Mouse (Mus musculus) left cerebral cortex, adult 9 months (tissue): ENCODE measurements at regions not wholly inside any gene's neighbourhood (a gene's known extent, or its start where the extent isn't known, plus 50 kb on each side); places are given as distances from the start of the nearest gene placed in this dataset.

Experiments
- DNase-seq, 2 experiments: peaks; one replicate each; pipeline ENCODE4 v3.0.0; 2022; ENCODE audit warnings: low spot score in 2 of 2

- no peak for DNase-seq
Measured at GRCm38 (mm10) chr8:92302694-92303093, 54.7 kb upstream of the Irx5 start.

DNA sequence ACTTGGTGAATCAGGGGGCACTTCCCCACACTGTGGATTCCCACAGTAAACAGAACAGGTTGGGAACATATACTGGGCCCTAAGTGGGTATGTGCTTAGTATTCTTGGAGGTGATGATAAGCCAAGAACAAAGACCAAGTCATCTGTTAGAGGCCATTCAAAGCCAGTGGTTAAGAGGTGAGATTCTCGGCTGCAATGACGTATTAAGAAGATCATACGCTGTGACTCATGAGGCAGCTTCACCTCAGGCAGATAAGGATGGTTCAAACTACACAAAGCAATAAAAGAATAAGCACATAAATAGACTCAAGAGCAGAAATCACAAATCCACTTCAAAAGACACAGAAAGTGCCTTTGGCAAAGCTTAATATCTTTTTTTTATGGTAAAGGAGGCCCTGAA lies 56.4 kb upstream of the Irx5 start:
- no peak for DNase-seq

- DNase-seq, result no peak
Measured at GRCm38 (mm10) chr8:92286841-92287811, 70.3 kb upstream of the Irx5 start.

DNA sequence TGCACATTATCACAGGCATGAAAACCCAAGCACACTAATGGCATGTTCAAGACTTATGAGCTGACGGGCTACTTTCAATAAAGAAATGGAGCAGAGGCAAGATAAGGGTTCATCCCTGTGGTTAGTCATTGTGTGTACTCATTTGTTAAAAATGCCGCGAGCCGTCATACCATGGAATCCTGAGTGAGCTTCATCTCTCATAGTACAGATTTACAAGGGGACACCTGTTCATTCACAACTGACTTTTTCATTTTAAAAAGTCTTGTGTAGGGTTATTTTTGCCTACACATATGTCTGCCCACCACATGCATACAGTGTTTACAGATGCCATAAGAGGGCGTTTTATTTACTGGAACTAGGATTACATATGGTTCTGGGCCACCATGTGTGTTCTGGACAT lies 81.7 kb upstream of the Irx5 start:
- no peak for DNase-seq

GRCm38 (mm10) chr8:92272726-92273125 lies 84.7 kb upstream of the Irx5 start:
- no peak for DNase-seq

DNA sequence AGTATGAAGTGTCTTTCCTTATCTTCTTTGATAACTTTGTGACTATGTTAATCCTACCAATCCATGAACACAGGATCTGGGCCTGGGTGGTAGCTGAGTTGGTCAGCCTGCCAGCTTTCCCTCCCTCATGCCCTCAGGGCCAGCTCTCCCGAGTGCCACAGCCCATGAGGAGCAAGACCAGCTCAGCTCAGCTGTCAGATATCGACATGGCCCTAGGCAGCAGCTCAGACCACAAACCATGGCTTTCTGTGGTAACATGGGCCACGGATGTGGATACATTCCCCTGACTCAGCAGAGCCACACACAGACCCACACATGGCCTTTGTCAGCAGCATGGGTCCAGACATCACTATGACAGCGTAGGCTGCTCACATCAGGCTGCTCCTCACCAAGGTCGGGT lies 85.4 kb upstream of the Irx5 start:
- DNase-seq, result no peak

- DNase-seq, result no peak
Measured at GRCm38 (mm10) chr8:92270636-92271035, 86.8 kb upstream of the Irx5 start.

DNA sequence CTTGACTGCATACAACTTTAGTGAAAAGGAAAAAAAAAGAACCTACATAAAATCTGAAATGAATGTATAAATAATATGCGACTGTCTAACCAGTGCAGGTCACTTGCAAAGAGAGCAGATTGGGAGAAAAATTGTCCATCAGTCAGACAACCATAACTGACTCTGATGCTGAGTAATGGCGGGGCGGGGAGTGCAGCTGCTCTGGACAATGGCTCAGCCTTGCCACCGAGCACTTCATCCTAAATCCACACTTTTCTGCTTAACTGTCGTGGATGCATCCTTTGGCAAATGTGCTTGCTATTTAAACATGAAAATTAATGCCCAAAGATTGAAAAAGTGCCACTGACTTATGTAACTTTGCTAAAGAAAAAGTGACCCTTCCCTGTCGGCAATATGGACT lies 90.0 kb upstream of the Irx5 start:
- DNase-seq, result no peak

DNA sequence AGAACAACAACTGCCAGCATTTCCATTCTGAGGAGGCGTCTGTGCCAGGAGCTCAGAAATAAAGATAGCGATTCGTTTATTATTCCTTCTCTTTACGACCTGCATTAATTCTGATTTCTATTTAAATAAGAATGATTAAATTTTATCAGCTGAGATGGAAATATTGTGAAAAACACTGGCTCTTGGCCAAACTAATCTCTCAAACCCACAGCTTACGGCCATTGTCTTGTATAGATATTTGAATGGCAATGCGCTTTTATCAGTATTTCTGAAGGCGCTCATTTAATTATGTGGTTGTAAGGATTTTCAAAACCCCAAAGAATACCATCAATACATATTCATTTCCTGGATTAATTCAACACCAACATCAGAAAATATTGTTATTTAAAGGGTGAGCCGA lies 97.4 kb upstream of the Irx5 start:
- no peak for DNase-seq

DNA sequence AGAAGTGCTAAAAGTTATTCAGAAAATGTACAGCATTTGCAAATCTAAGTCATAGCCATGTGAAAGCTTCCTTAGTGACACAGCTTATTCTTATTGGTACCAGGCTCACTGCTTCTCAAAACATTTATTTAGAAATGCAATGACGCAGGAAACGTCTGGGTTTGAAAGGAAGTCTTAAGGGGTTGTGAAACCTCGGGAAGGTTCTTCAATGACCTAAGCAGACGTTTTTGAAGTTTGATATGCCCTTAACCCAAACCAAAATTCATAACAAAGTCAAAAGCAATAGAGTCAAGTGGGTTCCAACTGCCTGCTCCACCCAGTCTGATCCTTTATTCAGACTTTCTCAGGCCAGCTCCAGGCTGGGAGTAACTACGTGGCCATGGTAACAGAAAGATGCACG lies 99.2 kb upstream of the Irx5 start:
- DNase-seq, result no peak

DNA sequence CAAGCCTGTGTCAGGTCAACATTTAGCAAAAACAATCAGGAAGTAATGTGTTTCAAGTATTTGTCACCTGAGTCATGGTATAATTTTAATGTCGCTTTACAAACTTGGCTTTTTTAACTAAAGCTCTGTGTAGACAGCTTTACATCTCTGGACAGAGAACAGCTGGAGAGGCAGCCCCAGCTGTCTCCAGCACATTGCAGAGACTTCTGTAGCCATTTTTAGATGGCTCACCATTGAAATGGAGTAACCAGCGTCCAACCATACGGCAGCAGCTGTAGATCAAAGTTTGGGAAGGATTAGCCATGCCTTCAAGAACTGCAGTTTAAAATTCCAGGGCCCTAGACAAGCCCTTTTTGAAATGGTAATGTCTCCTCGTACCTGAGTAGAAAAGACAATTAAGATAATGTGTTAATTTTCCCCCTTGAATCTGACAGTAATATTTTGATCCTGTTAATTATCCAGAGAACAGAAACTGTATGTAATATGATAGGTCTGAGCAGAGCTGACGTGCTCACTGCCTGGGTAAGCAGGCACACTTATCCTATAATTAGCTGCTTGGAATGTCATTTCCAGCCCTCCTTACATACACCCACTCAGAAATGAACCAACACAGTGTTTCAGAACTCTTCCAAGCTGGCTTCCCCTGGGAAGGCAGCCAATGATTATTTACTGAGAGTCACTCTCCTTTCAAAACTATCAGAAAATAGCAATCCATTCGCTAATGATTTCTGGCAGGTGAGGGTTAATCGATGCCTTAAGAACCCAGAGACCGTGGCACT lies 104.6 kb upstream of the Irx5 start:
- peak; percentile 22 to 34 for DNase-seq

DNA sequence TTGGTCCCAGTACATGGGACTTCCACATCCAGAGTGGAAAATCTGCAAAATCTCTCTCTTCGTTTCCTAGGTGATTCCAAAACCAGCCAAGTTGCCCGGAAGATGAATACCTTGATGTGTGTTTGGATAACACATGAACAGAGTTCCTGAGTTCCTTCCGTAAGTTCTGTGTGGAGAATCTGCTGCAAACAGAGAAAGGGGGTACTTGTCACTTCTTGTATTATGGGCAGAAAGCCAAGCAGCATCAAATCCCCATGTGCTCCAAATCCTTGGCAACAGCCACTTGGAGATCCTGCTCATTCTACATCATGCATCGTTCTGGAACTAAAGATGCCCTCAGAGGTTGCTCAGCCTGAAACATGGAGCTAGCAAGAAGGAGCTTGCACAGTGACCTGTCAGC lies 111.1 kb upstream of the Irx5 start:
- no peak for DNase-seq

GRCm38 (mm10) chr8:92240686-92241275 lies 116.6 kb upstream of the Irx5 start:
- DNase-seq, result no peak

DNA sequence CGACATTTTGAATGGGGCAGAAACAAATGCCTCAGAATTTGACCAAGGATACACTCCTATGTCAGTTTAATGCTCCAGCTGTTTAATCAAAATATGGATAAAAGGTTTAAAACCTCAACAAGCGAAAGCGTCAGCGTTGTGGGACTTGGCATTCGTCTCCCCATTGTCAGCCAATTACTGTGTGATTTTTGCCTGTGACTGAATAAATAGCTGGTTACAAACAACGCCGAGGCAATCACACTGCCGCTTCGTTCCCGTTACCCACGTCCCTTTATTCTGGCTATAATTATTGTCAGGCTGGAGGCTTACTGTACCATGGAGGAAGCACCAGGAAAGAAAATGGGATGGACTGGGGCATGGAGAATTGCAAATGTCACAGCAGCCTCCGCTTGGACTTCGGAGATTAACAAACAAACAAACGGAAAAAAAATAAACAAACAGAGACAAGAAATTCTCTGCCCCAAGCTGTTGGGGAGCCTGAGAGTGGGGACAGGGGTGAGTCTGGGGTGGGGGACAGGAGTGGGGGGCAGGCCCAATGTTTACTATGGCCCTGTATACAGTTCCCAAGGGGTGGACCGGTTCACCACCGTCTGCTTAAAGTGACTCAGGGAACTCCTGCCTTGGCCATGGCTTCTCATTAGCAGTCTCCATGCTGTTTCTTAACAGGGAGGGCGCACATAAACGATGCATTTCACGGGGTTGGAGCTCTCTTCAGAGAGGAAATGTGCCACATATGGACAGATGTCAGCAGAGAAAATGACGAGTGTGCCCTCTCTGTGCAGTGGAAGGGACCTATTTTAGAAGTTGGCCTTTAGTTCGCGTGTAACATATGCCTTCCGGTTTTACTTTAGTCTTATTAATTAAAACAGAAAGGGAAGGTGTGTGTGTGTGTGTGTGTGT lies 125.8 kb upstream of the Irx5 start:
- DNase-seq, result no peak

DNA sequence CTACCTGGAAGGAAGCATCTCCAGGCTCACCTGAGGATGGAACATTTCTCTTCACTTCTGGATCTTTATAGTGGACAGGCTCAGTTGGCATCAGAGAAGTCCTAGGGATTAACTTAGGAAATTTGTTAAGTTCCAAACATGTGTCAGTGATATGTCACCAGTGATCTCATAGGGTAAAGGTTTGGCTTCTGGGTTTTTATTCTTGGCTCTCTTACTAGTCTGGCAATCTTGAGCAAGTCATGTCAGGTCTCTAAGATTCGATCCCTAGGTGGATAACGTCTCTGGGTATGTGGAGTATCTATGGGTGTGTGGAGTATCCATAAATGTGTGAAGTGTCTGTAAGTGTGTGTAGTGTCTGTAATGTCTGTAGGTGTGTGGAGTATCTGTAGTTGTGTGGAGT lies 127.9 kb upstream of the Irx5 start:
- no peak for DNase-seq

GRCm38 (mm10) chr8:92224929-92225328 lies 132.5 kb upstream of the Irx5 start:
- no peak for DNase-seq

GRCm38 (mm10) chr8:92222992-92223391 lies 134.4 kb upstream of the Irx5 start:
- no peak for DNase-seq

- DNase-seq, result no peak
Measured at GRCm38 (mm10) chr8:92219181-92219890, 138.1 kb upstream of the Irx5 start.

DNA sequence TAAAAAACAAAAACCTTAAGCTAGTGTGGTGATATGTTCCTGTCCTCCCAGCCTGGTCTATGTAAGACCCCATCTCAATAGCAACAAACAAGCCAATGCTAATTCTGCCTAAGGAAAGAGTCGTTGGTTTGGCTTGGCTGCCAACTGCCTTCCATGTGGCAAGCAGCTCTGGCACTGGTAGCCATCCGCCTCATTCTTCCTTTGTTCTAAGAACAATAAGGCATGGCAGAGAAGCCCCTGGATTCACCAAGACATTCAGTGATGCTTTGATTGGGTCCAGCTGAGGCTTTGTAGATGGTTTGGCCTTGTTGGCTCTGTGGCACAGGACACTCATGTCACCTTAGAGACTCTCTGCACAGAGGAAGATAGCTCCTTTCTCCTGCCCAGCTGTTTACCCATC lies 139.9 kb upstream of the Irx5 start:
- DNase-seq, result no peak

GRCm38 (mm10) chr8:92216176-92216575 lies 141.2 kb upstream of the Irx5 start:
- DNase-seq, result no peak
